ENCODE assay signal across 14 mouse cellular contexts in the genomic region with DNA sequence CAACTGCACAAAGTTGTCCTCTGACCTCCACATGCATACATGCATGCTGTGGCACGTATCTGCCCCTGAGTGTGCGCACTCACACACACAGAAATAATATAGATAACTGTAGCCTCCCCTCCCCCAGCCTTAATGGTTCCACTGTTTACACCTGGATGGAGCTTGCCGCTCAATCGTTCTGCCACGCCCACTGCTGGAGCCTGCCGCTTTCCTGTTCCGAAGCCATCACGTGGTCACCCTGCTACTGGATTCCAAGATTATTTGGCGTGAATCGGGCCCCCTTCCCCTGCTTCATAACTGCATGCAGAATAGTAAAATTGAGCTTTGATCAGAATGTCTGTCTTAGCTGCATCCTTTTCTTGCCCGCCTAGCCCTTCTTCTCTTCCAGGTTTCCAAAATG. TPM values are rescaled to one million over a fixed set of nuclear protein-coding genes. Genes with fewer than 3 reads are reported as not detected.
A peak's percentile ranks its signal among the peaks of the same experiment; 100 is the strongest.
DNase-seq lines count a peak whose midpoint lies in the region; ATAC-seq and TF ChIP-seq lines count a peak whose summit lies in the region.
"Not testable (repeated sequence)": the region's sequence is repeated elsewhere in the genome, so short reads cannot be mapped to it uniquely, and the experiment has no call there.
"Had no signal": no experiment of that assay in that cellular context is flagged by ENCODE, and none has a peak within 500 bp of the region (broad histone marks: within the 10 kb centered on the region; RNA-seq: fewer than 3 reads in every experiment).

No protein-coding gene starts in this region.

- peak overlapping the region; percentile 18; the same call in 1 of the 2 replicates for H3K4me2 ChIP-seq in embryonic facial prominence, embryonic 13.5 days
- peak overlapping the region; percentile 7; the same call in 1 of the 2 replicates for H3K4me2 ChIP-seq in heart, embryonic 12.5 days
- H3K4me2 ChIP-seq in limb, embryonic 12.5 days, result 0 out of 2 replicates have a peak overlapping the region, but pooled peaks have one; percentile 6
- not testable (repeated sequence) for H3K4me2 ChIP-seq in midbrain, embryonic 11.5 days

- H3K27me3 ChIP-seq in MEL (ENCODE audit: control insufficient read depth in 1 of 2, insufficient read depth in 2 of 2, low read length in 2 of 2); embryonic facial prominence, embryonic 13.5 days; heart, embryonic 12.5 days (replicated peaks); limb, embryonic 12.5 days; midbrain, embryonic 11.5 days (ENCODE audit: control insufficient read depth, insufficient read depth, low read length): not testable (repeated sequence)

- TF ChIP-seq POLR2A in MEL (IDR thresholded peaks at IDR 0.05; ENCODE audit: control insufficient read depth in 1 of 2, insufficient read depth in 1 of 2, low read depth in 1 of 2, low read length in 2 of 2, poor library complexity in 1 of 2), result not testable (repeated sequence)

- H3K9me3 ChIP-seq in MEL (replicated peaks; ENCODE audit: insufficient read depth, low read length); embryonic facial prominence, embryonic 13.5 days; heart, embryonic 12.5 days (replicated peaks); limb, embryonic 12.5 days; midbrain, embryonic 11.5 days (ENCODE audit: control insufficient read depth, low read length): not testable (repeated sequence)

- not testable (repeated sequence) for ATAC-seq in embryonic facial prominence, embryonic 13.5 days (ENCODE audit: insufficient number of reproducible peaks, insufficient read depth, low FRiP score, low TSS enrichment, low read depth); heart, embryonic 12.5 days (ENCODE audit: insufficient number of reproducible peaks, low FRiP score); limb, embryonic 12.5 days (ENCODE audit: insufficient number of reproducible peaks, insufficient read depth, low FRiP score, low TSS enrichment, low read depth); midbrain, embryonic 11.5 days (ENCODE audit: low FRiP score)

- TF ChIP-seq EP300 in MEL (IDR thresholded peaks at IDR 0.05; ENCODE audit: low read depth in 1 of 2, low read length in 2 of 2), result not testable (repeated sequence)

- peaks cover 0 to 14% of the 10 kb centered on the region in 2 experiments; a peak in 3 of 4 replicates for H3K4me1 ChIP-seq in MEL (ENCODE audit: control insufficient read depth in 1 of 2, insufficient read depth in 2 of 2, low read length in 2 of 2)
- not testable (repeated sequence) for H3K4me1 ChIP-seq in embryonic facial prominence, embryonic 13.5 days; heart, embryonic 12.5 days (replicated peaks); limb, embryonic 12.5 days (replicated peaks); midbrain, embryonic 11.5 days (ENCODE audit: control insufficient read depth, insufficient read depth, low read length)

- WGBS in embryonic facial prominence, embryonic 13.5 days, result 18% methylated on average over 11 of the region's 11 CpGs
- 22% methylated on average over 11 of the region's 11 CpGs for WGBS in heart, embryonic 12.5 days
- WGBS in limb, embryonic 12.5 days, result 18% methylated on average over 11 of the region's 11 CpGs
- 30% methylated on average over 11 of the region's 11 CpGs for WGBS in midbrain, embryonic 11.5 days

- not testable (repeated sequence) for H3K4me3 ChIP-seq in MEL (ENCODE audit: control insufficient read depth in 1 of 2, insufficient read depth in 1 of 2, low read depth in 2 of 2, low read length in 2 of 2); embryonic facial prominence, embryonic 13.5 days; heart, embryonic 12.5 days; limb, embryonic 12.5 days (replicated peaks); midbrain, embryonic 11.5 days (ENCODE audit: low read depth, low read length)

- not testable (repeated sequence) for H3K9ac ChIP-seq in MEL (ENCODE audit: control insufficient read depth, low read depth, low read length, poor library complexity, severe bottlenecking); embryonic facial prominence, embryonic 13.5 days; heart, embryonic 12.5 days; limb, embryonic 12.5 days (replicated peaks); midbrain, embryonic 11.5 days (ENCODE audit: low read length)

- not testable (repeated sequence) for H3K27ac ChIP-seq in MEL (ENCODE audit: control insufficient read depth, low read depth, low read length); embryonic facial prominence, embryonic 13.5 days; heart, embryonic 12.5 days (ENCODE audit: poor library complexity, severe bottlenecking); limb, embryonic 12.5 days; midbrain, embryonic 11.5 days (ENCODE audit: low read depth, low read length)

- not testable (repeated sequence) for TF ChIP-seq CTCF in MEL (IDR thresholded peaks at IDR 0.05 in 2 of 3, conservative IDR thresholded peaks at IDR 0.05 in 1 of 3; ENCODE audit: control insufficient read depth in 1 of 3, insufficient read depth in 1 of 3, low read depth in 2 of 3, low read length in 3 of 3, poor library complexity in 1 of 3, severe bottlenecking in 1 of 3)

- not testable (repeated sequence) for H3K36me3 ChIP-seq in MEL (ENCODE audit: control insufficient read depth in 1 of 2, insufficient read depth in 2 of 2, low read length in 2 of 2); embryonic facial prominence, embryonic 13.5 days; heart, embryonic 12.5 days; limb, embryonic 12.5 days; midbrain, embryonic 11.5 days (ENCODE audit: control insufficient read depth, insufficient read depth, low read length)

- H3K79me2 ChIP-seq in MEL (ENCODE audit: control insufficient read depth, insufficient read depth, low read length, poor library complexity), result not testable (repeated sequence)

- not testable (repeated sequence) for DNase-seq in MEL (ENCODE audit: low read depth, low spot score)
- peak; percentile 26 for DNase-seq in midbrain, embryonic 11.5 days (ENCODE audit: low spot score, missing footprints)

- TF ChIP-seq RAD21 in MEL (IDR thresholded peaks at IDR 0.05; ENCODE audit: low read depth, low read length), result not testable (repeated sequence)

RNA-seq across cellular contexts. Expression of gene Arhgef15, which starts 4.9 kb away (rescaled TPM):
- total RNA-seq in MEL (2012; rRNA removed), result 0.23 TPM in 1 of 2 replicates, not detected in the other
- under 1 TPM in 1 of 2 experiments, not detected in 1; 0.74 TPM for polyA plus RNA-seq in MEL (2012; ENCODE audit: insufficient read depth in 1 of 2, insufficient read length in 2 of 2, low read depth in 1 of 2, low replicate concordance in 2 of 2, missing spikeins in 1 of 2)
- polyA plus RNA-seq in embryonic facial prominence, embryonic 13.5 days (2015; fragmentation: Nextera tagmentation; extraction: Ambion mirVana), result 6.7 and 7.2 TPM in 2 replicates
- 13.3 TPM in 2 replicates for polyA plus RNA-seq in heart, embryonic 12.5 days (2016; fragmentation: Nextera tagmentation; extraction: Ambion mirVana)
- 6.1 and 7.0 TPM in 2 replicates for polyA plus RNA-seq in limb, embryonic 12.5 days (2016; fragmentation: Nextera tagmentation; extraction: Ambion mirVana)
- polyA plus RNA-seq in midbrain, embryonic 11.5 days (2014; fragmentation: Nextera tagmentation; extraction: Ambion mirVana), result 3.7 and 4.2 TPM in 2 replicates
- polyA plus RNA-seq: erythroblast, embryonic 14.5 days; G1E had no signal

RNA-seq across cellular contexts. Expression of gene Slc25a35, which starts 5.8 kb away (rescaled TPM):
- 3.3 and 4.9 TPM in 2 replicates for total RNA-seq in MEL (2012; rRNA removed)
- polyA plus RNA-seq in MEL (2012; ENCODE audit: insufficient read depth in 1 of 2, insufficient read length in 2 of 2, low read depth in 1 of 2, low replicate concordance in 2 of 2, missing spikeins in 1 of 2), result 1 to 10 TPM in 1 of 2 experiments, not detected in 1; 3.3 TPM
- polyA plus RNA-seq in embryonic facial prominence, embryonic 13.5 days (2015; fragmentation: Nextera tagmentation; extraction: Ambion mirVana), result 4.7 and 4.9 TPM in 2 replicates
- polyA plus RNA-seq in heart, embryonic 12.5 days (2016; fragmentation: Nextera tagmentation; extraction: Ambion mirVana), result 1.4 and 2.2 TPM in 2 replicates
- polyA plus RNA-seq in limb, embryonic 12.5 days (2016; fragmentation: Nextera tagmentation; extraction: Ambion mirVana), result 2.3 and 2.6 TPM in 2 replicates
- polyA plus RNA-seq in midbrain, embryonic 11.5 days (2014; fragmentation: Nextera tagmentation; extraction: Ambion mirVana), result 1.1 and 1.2 TPM in 2 replicates
- polyA plus RNA-seq: erythroblast, embryonic 14.5 days had no signal

RNA-seq across cellular contexts. Expression of gene Rangrf, which starts 12.8 kb away (rescaled TPM):
- total RNA-seq in MEL (2012; rRNA removed), result 182 and 207 TPM in 2 replicates
- 100 to 1,000 TPM in 1 of 2 experiments, not detected in 1; 159 TPM for polyA plus RNA-seq in MEL (2012; ENCODE audit: insufficient read depth in 1 of 2, insufficient read length in 2 of 2, low read depth in 1 of 2, low replicate concordance in 2 of 2, missing spikeins in 1 of 2)
- polyA plus RNA-seq in embryonic facial prominence, embryonic 13.5 days (2015; fragmentation: Nextera tagmentation; extraction: Ambion mirVana), result 50.1 and 59.3 TPM in 2 replicates
- 64.3 and 67.5 TPM in 2 replicates for polyA plus RNA-seq in heart, embryonic 12.5 days (2016; fragmentation: Nextera tagmentation; extraction: Ambion mirVana)
- polyA plus RNA-seq in limb, embryonic 12.5 days (2016; fragmentation: Nextera tagmentation; extraction: Ambion mirVana), result 64.6 and 69.6 TPM in 2 replicates
- 54.5 and 55.3 TPM in 2 replicates for polyA plus RNA-seq in midbrain, embryonic 11.5 days (2014; fragmentation: Nextera tagmentation; extraction: Ambion mirVana)

RNA-seq across cellular contexts. Expression of gene Odf4, which starts 35.3 kb away (rescaled TPM):
- total RNA-seq in MEL (2012; rRNA removed), result not detected in 2 replicates
- not detected for polyA plus RNA-seq in MEL (2012; ENCODE audit: insufficient read depth in 1 of 2, insufficient read length in 2 of 2, low read depth in 1 of 2, low replicate concordance in 2 of 2, missing spikeins in 1 of 2)
- not detected in 2 replicates for polyA plus RNA-seq in embryonic facial prominence, embryonic 13.5 days (2015; fragmentation: Nextera tagmentation; extraction: Ambion mirVana)
- polyA plus RNA-seq in heart, embryonic 12.5 days (2016; fragmentation: Nextera tagmentation; extraction: Ambion mirVana), result not detected in 2 replicates
- not detected in 2 replicates for polyA plus RNA-seq in limb, embryonic 12.5 days (2016; fragmentation: Nextera tagmentation; extraction: Ambion mirVana)
- polyA plus RNA-seq in midbrain, embryonic 11.5 days (2014; fragmentation: Nextera tagmentation; extraction: Ambion mirVana), result not detected in 2 replicates
- total RNA-seq: adrenal gland, adult 2 months; common myeloid progenitor, adult 5-6 weeks; G1E had no signal
- polyA plus RNA-seq: adrenal gland, adult 2 months; C2C12; embryonic facial prominence, embryonic 11.5 days; embryonic facial prominence, embryonic 15.5 days; erythroblast, embryonic 14.5 days; forebrain, embryonic 10.5 days; forebrain, embryonic 14.5 days; G1E had no signal

RNA-seq across cellular contexts. Expression of gene Pfas, which starts 46.1 kb away (rescaled TPM):
- 124 and 130 TPM in 2 replicates for total RNA-seq in MEL (2012; rRNA removed)
- polyA plus RNA-seq in MEL (2012; ENCODE audit: insufficient read depth in 1 of 2, insufficient read length in 2 of 2, low read depth in 1 of 2, low replicate concordance in 2 of 2, missing spikeins in 1 of 2), result 100 to 1,000 TPM in 1 of 2 experiments, 10 to 100 TPM in 1; 63.5 to 149 TPM
- polyA plus RNA-seq in embryonic facial prominence, embryonic 13.5 days (2015; fragmentation: Nextera tagmentation; extraction: Ambion mirVana), result 42.7 and 44.4 TPM in 2 replicates
- 20.7 and 21.5 TPM in 2 replicates for polyA plus RNA-seq in heart, embryonic 12.5 days (2016; fragmentation: Nextera tagmentation; extraction: Ambion mirVana)
- 45.7 and 48.5 TPM in 2 replicates for polyA plus RNA-seq in limb, embryonic 12.5 days (2016; fragmentation: Nextera tagmentation; extraction: Ambion mirVana)
- polyA plus RNA-seq in midbrain, embryonic 11.5 days (2014; fragmentation: Nextera tagmentation; extraction: Ambion mirVana), result 31.2 and 33.0 TPM in 2 replicates
